Mouse (Mus musculus) stomach, postnatal 0 days (tissue): ENCODE measurements around the gene Mtfmt. TPM values are rescaled to one million over a fixed set of nuclear protein-coding genes. Genes with fewer than 3 reads are reported as not detected.

Source experiments
- ATAC-seq: fragments of 200-750 bp; cut with Nextera tagmentation; 2 replicates; pipeline ENCODE4 v1.8.0; 2017; ENCODE audit not compliant: low FRiP score, low TSS enrichment
- DNase-seq: peaks from one replicate; pipeline ENCODE4 v3.0.0-alpha.2; 2016; ENCODE audit warnings: low spot score
- H3K27ac ChIP-seq: fragments of 300-500 bp; sonication (generic); replicated peaks from 2 replicates; pipeline ENCODE4 v1.5.1; 2014; ENCODE audit warnings: mild to moderate bottlenecking, control low read depth
- H3K27me3 ChIP-seq: fragments of 300-500 bp; sonication (generic); 2 replicates; pipeline ENCODE4 v1.6.1; 2014; ENCODE audit warnings: low read length; ENCODE audit not compliant: control insufficient read depth, insufficient read depth
- H3K36me3 ChIP-seq: fragments of 300-500 bp; sonication (generic); 2 replicates; pipeline ENCODE4 v1.6.1; 2014; ENCODE audit warnings: low read length, mixed read lengths; ENCODE audit not compliant: control insufficient read depth, insufficient read depth
- H3K4me1 ChIP-seq: fragments of 300-500 bp; sonication (generic); replicated peaks from 2 replicates; pipeline ENCODE4 v1.6.1; 2014; ENCODE audit warnings: antibody characterized with exemption; ENCODE audit not compliant: control insufficient read depth, insufficient read depth
- H3K4me2 ChIP-seq: fragments of 300-500 bp; sonication (generic); replicated peaks from 2 replicates; pipeline ENCODE4 v1.6.1; 2014; ENCODE audit warnings: low read depth, mild to moderate bottlenecking, control low read depth, moderate library complexity
- H3K4me3 ChIP-seq: fragments of 300-500 bp; sonication (generic); 2 replicates; pipeline ENCODE4 v1.5.1; 2014; ENCODE audit warnings: low read depth, low read length, control low read depth
- H3K9ac ChIP-seq: fragments of 300-500 bp; sonication (generic); 2 replicates; pipeline ENCODE4 v1.6.1; 2014; ENCODE audit warnings: mild to moderate bottlenecking, low read length, control low read depth, mixed read lengths
- H3K9me3 ChIP-seq: fragments of 300-500 bp; sonication (generic); 2 replicates; pipeline ENCODE4 v1.6.1; 2016; ENCODE audit warnings: low read length; ENCODE audit not compliant: control insufficient read depth
- CTCF ChIP-seq: IDR thresholded peaks from 2 replicates; pipeline ENCODE4 v1.5.1; 2016; ENCODE audit warnings: antibody characterized with exemption, low read depth, mild to moderate bottlenecking, moderate library complexity
- EP300 ChIP-seq: optimal IDR thresholded peaks from 2 replicates; pipeline ENCODE3; 2016; ENCODE audit warnings: antibody characterized with exemption
- WGBS: fragments of 180-500 bp; shearing (Covaris S2); extraction: QIAGEN DNeasy Blood & Tissue Kit; methylation state at CpG from one replicate; pipeline ENCODE4 v1.1.7; 2014; 5-methylcytosine and 5-hydroxymethylcytosine counted together
- polyA plus RNA-seq: library from polyadenylated mRNA; unstranded; fragments of >200 nt; fragmentation: Nextera tagmentation; extraction: Ambion mirVana; gene quantifications from 2 replicates; pipeline ENCODE4 v1.2.1, GENCODE M21; 2015

Mtfmt gene
- polyA plus RNA-seq, 1 experiment from 2014 or later, result 12.4 TPM

GRCm38 (mm10) chr9:65393606-65394005 is 42.0 kb upstream of the Mtfmt start:
- Histone ChIP-seq H3K36me3 (no peaks in the 10 kb centered on the region), H3K4me1 (no peaks in the 10 kb centered on the region), H3K27ac (no peak overlapping the region), H3K4me2 (no peak overlapping the region), H3K4me3 (no peak overlapping the region), H3K9ac (no peak overlapping the region), H3K27me3 (0 out of 2 replicates have a peak, but pooled peaks cover 4% of the 10 kb centered on the region), H3K9me3 (no peaks in the 10 kb centered on the region)
- no peak for TF ChIP-seq EP300
- TF ChIP-seq CTCF, result no peak
- WGBS, result 49% methylated on average over 2 of the region's 2 CpGs
- ATAC-seq (no peak), DNase-seq (no peak)

DNA sequence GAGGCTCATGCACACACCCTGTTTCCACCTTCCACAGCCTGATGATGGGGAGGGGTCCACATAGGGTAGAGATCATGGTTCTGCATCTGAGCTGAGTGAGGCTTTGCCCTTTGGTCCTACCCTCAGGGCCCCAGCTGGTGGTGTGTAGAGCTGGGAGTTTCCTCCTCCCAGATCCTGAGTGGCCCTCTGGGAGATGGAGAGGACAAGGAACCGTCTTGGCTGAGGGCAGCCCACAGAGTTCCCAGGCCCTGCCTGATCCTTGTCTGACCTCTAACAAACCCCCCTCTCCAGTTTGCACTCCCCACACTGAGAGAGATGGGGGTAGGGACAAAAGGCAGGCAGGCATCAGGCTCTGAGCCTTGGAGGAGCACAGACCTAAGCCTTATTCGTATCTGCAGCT is 41.2 kb upstream of the Mtfmt start:
- DNase-seq, result no peak
- Histone ChIP-seq H3K9ac (no peak overlapping the region), H3K4me2 (no peak overlapping the region), H3K27me3 (0 out of 2 replicates have a peak, but pooled peaks cover 4% of the 10 kb centered on the region), H3K4me1 (no peaks in the 10 kb centered on the region), H3K9me3 (no peaks in the 10 kb centered on the region), H3K36me3 (no peaks in the 10 kb centered on the region), H3K4me3 (no peak overlapping the region), H3K27ac (no peak overlapping the region)
- no peak; the same call in 1 of the 2 replicates for ATAC-seq
- no peak for TF ChIP-seq EP300
- TF ChIP-seq CTCF, result no peak
- 65% methylated on average over 2 of the region's 2 CpGs for WGBS

DNA sequence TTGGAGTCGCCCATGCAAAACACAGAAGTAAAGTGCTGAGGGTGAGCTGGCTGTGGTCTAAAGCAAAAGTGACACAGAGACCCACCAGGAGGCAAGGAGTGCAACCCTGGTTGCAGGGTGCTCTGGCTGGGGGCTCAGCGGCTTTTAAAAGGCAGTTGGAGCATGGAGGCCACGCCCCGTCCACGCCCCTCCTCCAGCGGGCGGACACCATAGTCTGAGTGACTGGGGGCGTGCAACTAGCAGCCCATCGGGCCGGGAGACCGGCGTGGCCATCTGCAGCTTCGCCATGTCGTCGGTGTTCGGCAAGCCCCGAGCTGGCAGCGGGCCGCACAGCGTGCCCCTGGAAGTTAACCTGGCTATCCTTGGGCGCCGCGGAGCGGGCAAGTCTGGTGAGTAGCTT is 37.3 kb upstream of the Mtfmt start, which contains the start of gene Rasl12:
Gene Rasl12, plus strand, starts transcription at position 228 of the 400 bp plus-strand sequence.
- H3K27ac ChIP-seq, result no peak within 1 kb of the TSS
- H3K36me3 ChIP-seq, result no peaks in the 10 kb centered on the region
- H3K4me3 ChIP-seq, result peak within 1 kb of the TSS; percentile 40
- WGBS, result under 1% methylated on average over 24 of the region's 24 CpGs
- H3K4me1 ChIP-seq, result no peaks in the 10 kb centered on the region
- no peaks in the 10 kb centered on the region for H3K9me3 ChIP-seq
- ATAC-seq (peak; percentile 49; the same call in 1 of the 2 replicates), DNase-seq (peak; percentile 64)
- TF ChIP-seq EP300 (no peak), CTCF (no peak)
- H3K4me2 ChIP-seq, result peak within 1 kb of the TSS; percentile 76
- H3K9ac ChIP-seq, result peak within 1 kb of the TSS; percentile 38; the same call in 1 of the 2 replicates
- no peaks in the 10 kb centered on the region for H3K27me3 ChIP-seq

GRCm38 (mm10) chr9:65399934-65400333 is 35.6 kb upstream of the Mtfmt start:
- 78% methylated on average over 6 of the region's 6 CpGs for WGBS
- no peak overlapping the region for H3K27ac ChIP-seq

DNA sequence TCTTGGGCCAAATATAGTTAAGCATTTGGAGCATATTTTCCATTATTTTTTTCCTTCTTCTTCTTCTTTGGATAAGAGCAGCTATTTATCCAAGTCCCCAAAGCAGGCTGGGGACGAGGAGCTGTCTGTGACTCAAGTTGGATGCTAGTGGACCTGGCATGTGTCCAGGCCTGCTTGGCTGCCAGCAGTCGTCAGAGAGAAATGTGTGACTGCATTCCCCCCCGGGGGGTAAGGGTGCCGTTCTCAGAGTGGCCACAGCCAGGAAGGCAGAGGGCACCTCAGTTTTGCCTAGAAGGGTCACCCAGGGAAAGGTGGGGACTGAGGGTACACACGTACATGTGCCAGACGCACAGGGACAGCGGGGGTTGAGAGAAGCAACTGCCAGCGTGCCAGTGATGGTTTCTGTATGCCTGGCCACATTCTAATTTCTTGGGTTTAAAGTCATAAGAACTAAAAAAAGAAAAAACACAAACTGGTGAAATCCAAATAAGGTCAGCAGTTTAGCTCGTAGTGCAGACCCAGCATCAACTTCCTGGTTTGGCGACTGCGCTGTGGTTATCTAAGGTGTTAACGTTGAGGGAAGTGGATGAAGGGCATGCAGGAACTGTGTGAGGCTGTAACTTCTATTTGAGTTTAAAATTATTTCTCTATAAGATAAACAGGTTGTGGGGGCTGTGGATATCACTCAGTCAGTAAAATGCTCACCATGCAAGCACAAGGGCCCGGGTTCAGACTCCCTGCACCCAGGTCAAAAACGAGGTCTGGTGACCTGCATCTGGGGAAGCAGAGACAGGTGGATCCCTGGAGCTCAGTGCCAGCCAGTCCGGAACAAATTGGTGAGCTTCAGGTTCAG is 31.0 kb upstream of the Mtfmt start:
- no peaks in the 10 kb centered on the region for H3K36me3 ChIP-seq
- no peak overlapping the region for H3K27ac ChIP-seq
- no peak overlapping the region for H3K9ac ChIP-seq
- no peak for ATAC-seq
- TF ChIP-seq EP300 (no peak), CTCF (no peak)
- H3K4me3 ChIP-seq, result no peak overlapping the region
- H3K4me2 ChIP-seq, result no peak overlapping the region
- H3K27me3 ChIP-seq, result no peaks in the 10 kb centered on the region
- peak; percentile 41 for DNase-seq
- WGBS, result 55% methylated on average over 15 of the region's 15 CpGs
- H3K9me3 ChIP-seq, result no peaks in the 10 kb centered on the region
- H3K4me1 ChIP-seq, result 0 out of 2 replicates have a peak, but pooled peaks cover 4% of the 10 kb centered on the region

More at GRCm38 (mm10) chr9:65399934-65400333, 35.6 kb upstream of the Mtfmt start:
- no peak overlapping the region for H3K4me3 ChIP-seq
- no peak overlapping the region for H3K9ac ChIP-seq
- DNase-seq (no peak), ATAC-seq (no peak)
- no peaks in the 10 kb centered on the region for H3K27me3 ChIP-seq
- no peak overlapping the region for H3K4me2 ChIP-seq
- 0 out of 2 replicates have a peak, but pooled peaks cover 4% of the 10 kb centered on the region for H3K4me1 ChIP-seq
- TF ChIP-seq EP300, result no peak
- no peak for TF ChIP-seq CTCF
- no peaks in the 10 kb centered on the region for H3K36me3 ChIP-seq
- H3K9me3 ChIP-seq, result no peaks in the 10 kb centered on the region

DNA sequence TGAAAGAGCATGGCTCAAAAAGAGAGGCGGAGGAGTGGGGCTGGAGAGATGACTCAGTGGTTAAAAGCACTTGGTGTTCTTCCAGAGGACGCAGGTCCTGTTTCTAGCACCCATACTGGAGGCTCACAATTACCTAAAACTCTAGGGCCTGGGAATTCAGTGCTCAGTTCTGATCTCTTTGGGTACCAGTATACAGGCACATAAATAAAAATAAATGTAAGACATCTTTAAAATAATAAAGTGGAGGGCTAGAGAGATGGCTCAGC is 30.5 kb upstream of the Mtfmt start:
- Histone ChIP-seq H3K36me3 (no peaks in the 10 kb centered on the region), H3K9ac (no peak overlapping the region), H3K4me2 (no peak overlapping the region), H3K4me3 (no peak overlapping the region), H3K4me1 (0 out of 2 replicates have a peak, but pooled peaks cover 4% of the 10 kb centered on the region), H3K27ac (no peak overlapping the region), H3K27me3 (no peaks in the 10 kb centered on the region), H3K9me3 (no peaks in the 10 kb centered on the region)
- no peak for ATAC-seq
- 65% methylated on average over 2 of the region's 2 CpGs for WGBS
- TF ChIP-seq CTCF, result no peak
- TF ChIP-seq EP300, result no peak
- no peak for DNase-seq
